In the genomic region with DNA sequence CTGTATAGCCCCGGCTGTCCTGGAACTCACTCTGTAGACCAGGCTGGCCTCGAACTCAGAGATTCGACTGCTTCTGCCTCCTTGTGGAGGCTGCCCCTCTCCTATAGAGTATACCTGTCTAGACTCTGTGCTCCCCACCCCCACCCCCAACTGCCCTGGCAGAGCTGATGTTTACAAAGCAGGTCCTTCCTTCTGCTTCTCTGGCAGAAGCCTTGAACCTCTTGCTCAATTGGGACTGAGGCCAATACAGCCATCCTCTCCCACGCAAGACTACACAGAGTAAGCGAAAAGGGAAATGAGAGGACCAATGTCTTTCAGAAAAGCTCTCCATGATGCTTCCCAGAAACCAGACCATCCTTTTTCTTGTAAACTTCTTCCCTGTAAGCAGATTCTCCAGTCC, we compare ENCODE assay signal across 19 mouse cellular contexts. TPM values are rescaled to one million over a fixed set of nuclear protein-coding genes. Genes with fewer than 3 reads are reported as not detected.
DNase-seq lines count a peak whose midpoint lies in the region; ATAC-seq lines count a peak whose summit lies in the region.
"Had no signal": no experiment of that assay in that cellular context is flagged by ENCODE, and none has a peak within 500 bp of the region (broad histone marks: within the 10 kb centered on the region; RNA-seq: fewer than 3 reads in every experiment).

No protein-coding gene starts in this region.

- H3K4me3 ChIP-seq in brown adipose tissue, adult 24 weeks (ENCODE audit: insufficient read depth, low read depth, low read length), result peak overlapping the region; percentile 28; the same call in 1 of the 2 replicates
- H3K4me3 ChIP-seq: embryonic facial prominence, embryonic 15.5 days; forebrain, embryonic 13.5 days; heart, embryonic 12.5 days; hindbrain, embryonic 10.5 days; kidney, embryonic 15.5 days; midbrain, embryonic 13.5 days had no signal

- intact Hi-C loops in heart, postnatal 25 days (cut with DNase I), result no loop called here

- ATAC-seq in megakaryocyte, adult 5-6 weeks (ENCODE audit: poor library complexity, severe bottlenecking), result peak; percentile 67
- ATAC-seq: forebrain, embryonic 13.5 days; inflammation-experienced regulatory T-cells, adult 6 months; midbrain, embryonic 13.5 days had no signal

- no peaks in the 10 kb centered on the region for H3K4me1 ChIP-seq in brown adipose tissue, adult 24 weeks (ENCODE audit: control insufficient read depth, insufficient read depth, insufficient read length, low read length)
- H3K4me1 ChIP-seq: embryonic facial prominence, embryonic 15.5 days; forebrain, embryonic 13.5 days; hindbrain, embryonic 10.5 days; kidney, embryonic 15.5 days; midbrain, embryonic 13.5 days had no signal

- DNase-seq in heart, adult 18-20 months, result peak; percentile 42 to 67
- DNase-seq in heart, postnatal 25 days (ENCODE audit: low spot score), result no peak
- DNase-seq in NIH3T3 (ENCODE audit: low read depth), result peak; percentile 63
- no peak for DNase-seq in thymus, postnatal 25 days
- DNase-seq in thymus, postnatal 10 days (ENCODE audit: low spot score in 2 of 2), result no peak
- DNase-seq: cerebellum, adult 2 months; left cerebral cortex, postnatal 4 days; lung, embryonic 14.5 days; spleen, adult 18-20 months; thymus, postnatal 4 days had no signal

- H3K27ac ChIP-seq in brown adipose tissue, adult 24 weeks (replicated peaks; ENCODE audit: low read depth, low read length), result peak overlapping the region; percentile 57; the same call in 1 of the 2 replicates
- H3K27ac ChIP-seq: embryonic facial prominence, embryonic 15.5 days; forebrain, embryonic 13.5 days; hindbrain, embryonic 10.5 days; kidney, embryonic 15.5 days; midbrain, embryonic 13.5 days had no signal

RNA-seq across cellular contexts. Expression of gene Fcgr3, which starts 7.5 kb away (rescaled TPM):
- 10 to 100 TPM; 12.7 to 12.9 TPM for total RNA-seq in heart, adult 18-20 months (2021)
- 10 to 100 TPM; 12.5 to 15.6 TPM for total RNA-seq in heart, postnatal 25 days (2021)
- polyA plus RNA-seq in brown adipose tissue, adult 24 weeks (2012; ENCODE audit: insufficient read depth, insufficient read length, missing spikeins), result 15.9 and 17.1 TPM in 2 replicates
- total RNA-seq in megakaryocyte, adult 5-6 weeks (2015), result 499 and 513 TPM in 2 replicates
- total RNA-seq in megakaryocyte, adult 5-6 weeks (2017), result 540 and 572 TPM in 2 replicates

RNA-seq across cellular contexts. Expression of gene Fcgr4, which starts 38.5 kb away (rescaled TPM):
- total RNA-seq in heart, adult 18-20 months (2021), result under 1 TPM; 0.35 to 0.59 TPM
- under 1 TPM; 0.34 to 0.52 TPM for total RNA-seq in heart, postnatal 25 days (2021)
- 2.2 and 3.9 TPM in 2 replicates for polyA plus RNA-seq in brown adipose tissue, adult 24 weeks (2012; ENCODE audit: insufficient read depth, insufficient read length, missing spikeins)
- total RNA-seq in megakaryocyte, adult 5-6 weeks (2015), result 34.6 and 34.8 TPM in 2 replicates
- total RNA-seq in megakaryocyte, adult 5-6 weeks (2017), result 30.0 and 47.4 TPM in 2 replicates
- total RNA-seq: left cerebral cortex, postnatal 4 days had no signal
- polyA plus RNA-seq: forebrain, embryonic 13.5 days; inflammation-experienced regulatory T-cells, adult 6 months; midbrain, embryonic 13.5 days had no signal

RNA-seq across cellular contexts. Expression of gene Cfap126, which starts 56.5 kb away (rescaled TPM):
- total RNA-seq in heart, adult 18-20 months (2021), result 1 to 10 TPM in 1 of 2 experiments, under 1 TPM in 1; 0.60 to 1.4 TPM
- total RNA-seq in heart, postnatal 25 days (2021), result 1 to 10 TPM in 1 of 2 experiments, under 1 TPM in 1; 0.34 to 1.1 TPM
- 2.6 and 11.0 TPM in 2 replicates for polyA plus RNA-seq in brown adipose tissue, adult 24 weeks (2012; ENCODE audit: insufficient read depth, insufficient read length, missing spikeins)
- 0.91 and 1.0 TPM in 2 replicates for total RNA-seq in megakaryocyte, adult 5-6 weeks (2015)
- total RNA-seq in megakaryocyte, adult 5-6 weeks (2017), result 0.59 TPM in 1 of 2 replicates, not detected in the other

Comparison
In these comparisons a context has a peak if more than half of its experiments do, and no peak if none do; other contexts are left out.
1. DNase-seq: peak in heart, adult 18-20 months (2 of 2) and NIH3T3 (single experiment); none in heart, postnatal 25 days (single experiment), thymus, postnatal 25 days (single experiment) and thymus, postnatal 10 days (0 of 2).
2. RNA of gene Fcgr3, which starts 7.5 kb away (total RNA-seq): 499 to 572 TPM in megakaryocyte, adult 5-6 weeks; 12.5 to 15.6 TPM in heart, postnatal 25 days and 12.7 to 12.9 TPM in heart, adult 18-20 months; every median in the first group is over 10 times any median in the second.
3. RNA of gene Fcgr4, which starts 38.5 kb away (total RNA-seq): 30.0 to 47.4 TPM in megakaryocyte, adult 5-6 weeks; 0.35 to 0.59 TPM in heart, adult 18-20 months and 0.34 to 0.52 TPM in heart, postnatal 25 days; every median in the first group is over 10 times any median in the second.